Mouse (Mus musculus): ENCODE measurements around the gene Asphd2.

Gene Asphd2

GRCm38 (mm10) chr5:112389352-112389751 is 5.3 kb downstream of the Asphd2 start:
- DNase-seq: no peak

- no peak for DNase-seq
Measured at GRCm38 (mm10) chr5:112385973-112386372, 8.7 kb downstream of the Asphd2 start.

- no peak for DNase-seq
Measured at GRCm38 (mm10) chr5:112384805-112385472, 9.7 kb downstream of the Asphd2 start.

- no peak for DNase-seq
Measured at GRCm38 (mm10) chr5:112382641-112383330, 11.9 kb downstream of the Asphd2 start.

- DNase-seq: no peak
Measured at GRCm38 (mm10) chr5:112382042-112382441, 12.6 kb downstream of the Asphd2 start.

GRCm38 (mm10) chr5:112381154-112381553 is 13.5 kb downstream of the Asphd2 start:
- DNase-seq: no peak

GRCm38 (mm10) chr5:112378716-112379115 is 15.9 kb downstream of the Asphd2 start:
- DNase-seq: no peak

- no peak for DNase-seq
Measured at GRCm38 (mm10) chr5:112377380-112377779, 17.3 kb downstream of the Asphd2 start.

- no peak for DNase-seq
Measured at GRCm38 (mm10) chr5:112376111-112376510, 18.6 kb downstream of the Asphd2 start.

- DNase-seq: peak; percentile 48
Measured at GRCm38 (mm10) chr5:112371933-112372332, 22.7 kb downstream of the Asphd2 start.

GRCm38 (mm10) chr5:112370236-112370813 is 24.3 kb downstream of the Asphd2 start:
- no peak for DNase-seq

- DNase-seq: no peak
Measured at GRCm38 (mm10) chr5:112369326-112369725, 25.3 kb downstream of the Asphd2 start.

GRCm38 (mm10) chr5:112368666-112369065 is 26.0 kb downstream of the Asphd2 start:
- DNase-seq: no peak

- DNase-seq: no peak
Measured at GRCm38 (mm10) chr5:112367929-112368328, 26.7 kb downstream of the Asphd2 start.

- DNase-seq: no peak
Measured at GRCm38 (mm10) chr5:112367338-112367737, 27.3 kb downstream of the Asphd2 start.

- DNase-seq: no peak
Measured at GRCm38 (mm10) chr5:112366879-112367278, 27.8 kb downstream of the Asphd2 start.

- DNase-seq: no peak
Measured at GRCm38 (mm10) chr5:112364184-112364797, 30.4 kb downstream of the Asphd2 start.

GRCm38 (mm10) chr5:112360077-112360476 is 34.6 kb downstream of the Asphd2 start:
- no peak for DNase-seq

GRCm38 (mm10) chr5:112359520-112359919 is 35.1 kb downstream of the Asphd2 start:
- DNase-seq: no peak

- DNase-seq: no peak
Measured at GRCm38 (mm10) chr5:112356322-112356721, 38.3 kb downstream of the Asphd2 start.

- no peak for DNase-seq
Measured at GRCm38 (mm10) chr5:112355910-112356309, 38.8 kb downstream of the Asphd2 start, which contains the start of gene Gm6583. Gene Gm6583, minus strand, starts transcription at chr5:112356033.

- DNase-seq: no peak
Measured at GRCm38 (mm10) chr5:112355493-112355892, 39.2 kb downstream of the Asphd2 start.

- no peak for DNase-seq
Measured at GRCm38 (mm10) chr5:112349169-112349568, 45.5 kb downstream of the Asphd2 start.
